Mouse (Mus musculus) liver, embryonic 18 days (tissue): ENCODE measurements around the gene 1700047I17Rik2. TPM values are rescaled to one million over a fixed set of nuclear protein-coding genes. Genes with fewer than 3 reads are reported as not detected.

Source experiments
- polyA plus RNA-seq: library from polyadenylated mRNA; depleted of rRNA; stranded (reverse); fragments of >200 nt; gene quantifications from 2 replicates; pipeline ENCODE4 v1.2.3, GENCODE M21; 2012; rRNA removed

1700047I17Rik2 gene
- polyA plus RNA-seq, result not detected in 2 replicates

GRCm38 (mm10) chr12:55199306-55199705 lies at the start of gene 1700047I17Rik2:
Gene 1700047I17Rik2, plus strand, starts transcription at chr12:55199592.

DNA sequence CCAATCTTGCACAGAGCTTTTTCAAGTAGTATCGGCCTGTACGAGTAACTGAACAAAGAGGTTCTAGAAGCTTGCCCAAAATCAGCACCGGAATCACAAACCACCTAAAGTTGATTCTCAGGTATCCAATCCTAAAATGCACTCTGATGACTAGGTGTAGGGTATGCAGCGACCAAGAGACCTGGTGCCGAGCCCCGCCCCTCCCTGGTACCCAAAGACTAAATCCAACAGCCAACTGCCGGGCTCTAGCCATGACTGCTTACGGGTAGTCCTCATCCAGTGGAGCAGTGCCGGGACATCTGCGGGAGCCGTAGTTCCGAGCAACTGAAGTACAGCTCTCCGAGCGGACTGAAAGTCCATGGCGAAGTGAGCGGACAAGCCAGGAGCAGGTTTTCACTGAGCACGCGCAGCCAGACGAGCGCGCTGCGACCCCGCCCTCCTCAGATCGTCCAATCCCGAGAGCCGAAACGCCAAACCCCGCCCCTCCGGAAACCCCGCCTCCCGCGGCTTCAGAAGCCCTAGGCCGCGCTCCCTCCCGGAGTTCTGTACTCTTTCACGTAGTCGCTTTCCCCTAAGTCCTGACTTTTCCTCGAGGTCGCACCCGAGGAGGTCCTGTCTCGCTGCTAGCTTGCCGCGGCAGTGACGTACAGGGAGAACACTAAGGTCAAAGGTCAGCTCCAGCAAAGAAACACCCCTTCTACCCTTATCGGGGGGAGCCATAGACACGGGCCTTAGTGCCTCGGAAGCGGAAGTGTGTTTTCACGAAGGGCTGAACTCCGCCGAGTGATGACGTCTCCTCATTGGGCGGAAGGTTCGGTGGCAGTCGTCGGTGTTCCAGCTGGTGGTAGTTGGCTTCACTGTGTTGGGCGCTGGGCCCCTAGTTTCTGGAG lies 44.6 kb upstream of the 1700047I17Rik2 start, which contains the start of gene Srp54b:
Gene Srp54b, plus strand, starts transcription at position 546 of the 890 bp plus-strand sequence.

DNA sequence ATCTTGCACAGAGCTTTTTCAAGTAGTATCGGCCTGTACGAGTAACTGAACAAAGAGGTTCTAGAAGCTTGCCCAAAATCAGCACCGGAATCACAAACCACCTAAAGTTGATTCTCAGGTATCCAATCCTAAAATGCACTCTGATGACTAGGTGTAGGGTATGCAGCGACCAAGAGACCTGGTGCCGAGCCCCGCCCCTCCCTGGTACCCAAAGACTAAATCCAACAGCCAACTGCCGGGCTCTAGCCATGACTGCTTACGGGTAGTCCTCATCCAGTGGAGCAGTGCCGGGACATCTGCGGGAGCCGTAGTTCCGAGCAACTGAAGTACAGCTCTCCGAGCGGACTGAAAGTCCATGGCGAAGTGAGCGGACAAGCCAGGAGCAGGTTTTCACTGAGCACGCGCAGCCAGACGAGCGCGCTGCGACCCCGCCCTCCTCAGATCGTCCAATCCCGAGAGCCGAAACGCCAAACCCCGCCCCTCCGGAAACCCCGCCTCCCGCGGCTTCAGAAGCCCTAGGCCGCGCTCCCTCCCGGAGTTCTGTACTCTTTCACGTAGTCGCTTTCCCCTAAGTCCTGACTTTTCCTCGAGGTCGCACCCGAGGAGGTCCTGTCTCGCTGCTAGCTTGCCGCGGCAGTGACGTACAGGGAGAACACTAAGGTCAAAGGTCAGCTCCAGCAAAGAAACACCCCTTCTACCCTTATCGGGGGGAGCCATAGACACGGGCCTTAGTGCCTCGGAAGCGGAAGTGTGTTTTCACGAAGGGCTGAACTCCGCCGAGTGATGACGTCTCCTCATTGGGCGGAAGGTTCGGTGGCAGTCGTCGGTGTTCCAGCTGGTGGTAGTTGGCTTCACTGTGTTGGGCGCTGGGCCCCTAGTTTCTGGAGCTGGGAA lies 30.5 kb downstream of the 1700047I17Rik2 start, which contains the start of gene Srp54c:
Gene Srp54c, plus strand, starts transcription at position 543 of the 894 bp plus-strand sequence.

Other genes with a start within 250 kb of the 1700047I17Rik2 start
- not detected in 2 replicates for gene Gm20403, start 213.1 kb upstream of the 1700047I17Rik2 start, polyA plus RNA-seq
- gene Baz1a, start 185.2 kb upstream of the 1700047I17Rik2 start, polyA plus RNA-seq, result 11.4 and 13.1 TPM in 2 replicates
- 10.7 and 12.2 TPM in 2 replicates for gene 2700097O09Rik, start 119.5 kb upstream of the 1700047I17Rik2 start, polyA plus RNA-seq
- gene Srp54a, start 119.3 kb upstream of the 1700047I17Rik2 start, polyA plus RNA-seq, result 19.7 and 23.8 TPM in 2 replicates
- 3.4 and 3.6 TPM in 2 replicates for gene Fam177a, start 75.1 kb upstream of the 1700047I17Rik2 start, polyA plus RNA-seq
- gene Srp54b, start 44.5 kb upstream of the 1700047I17Rik2 start, polyA plus RNA-seq, result 14.3 and 14.9 TPM in 2 replicates
- 20.0 and 21.9 TPM in 2 replicates for gene Srp54c, start 30.6 kb downstream of the 1700047I17Rik2 start, polyA plus RNA-seq
- 4.7 and 4.8 TPM in 2 replicates for gene 1110008L16Rik, start 100.0 kb downstream of the 1700047I17Rik2 start, polyA plus RNA-seq
- 2.9 and 3.1 TPM in 2 replicates for gene Ppp2r3c, start 103.4 kb downstream of the 1700047I17Rik2 start, polyA plus RNA-seq
- 71.6 and 74.4 TPM in 2 replicates for gene Psma6, start 184.6 kb downstream of the 1700047I17Rik2 start, polyA plus RNA-seq